Mouse (Mus musculus) spleen, adult 2 months (tissue): ENCODE measurements around the gene Osbpl3. TPM values are rescaled to one million over a fixed set of nuclear protein-coding genes. Genes with fewer than 3 reads are reported as not detected.
A peak's percentile ranks its signal among the peaks of the same experiment; 100 is the strongest.

Source experiments
- DNase-seq, 2 experiments: peaks; one replicate each; pipeline versions ENCODE4 v3.0.0 to v3.0.0-alpha.2; 2012 to 2021; ENCODE audit warnings: low spot score in 2 of 2, low read depth in 1 of 2
- H3K27ac ChIP-seq: fragments of 200-500 bp; 2 replicates; pipeline ENCODE4 v1.5.1; 2012; ENCODE audit warnings: low read length, inconsistent platforms; ENCODE audit not compliant: insufficient read depth
- H3K27me3 ChIP-seq: fragments of 200-500 bp; 2 replicates; pipeline ENCODE4 v1.6.1; 2012; ENCODE audit warnings: mild to moderate bottlenecking, moderate library complexity, low read length, inconsistent platforms; ENCODE audit not compliant: control insufficient read depth, insufficient read depth
- H3K36me3 ChIP-seq: fragments of 200-500 bp; 2 replicates; pipeline ENCODE4 v1.6.1; 2012; ENCODE audit warnings: mild to moderate bottlenecking, low read length, inconsistent platforms; ENCODE audit not compliant: control insufficient read depth, insufficient read depth
- H3K4me1 ChIP-seq: fragments of 200-500 bp; 2 replicates; pipeline ENCODE4 v1.6.1; 2011; ENCODE audit warnings: inconsistent platforms; ENCODE audit not compliant: control insufficient read depth, insufficient read depth, insufficient read length
- H3K4me3 ChIP-seq: fragments of 200-500 bp; 2 replicates; pipeline ENCODE4 v1.5.1; 2011; ENCODE audit warnings: mild to moderate bottlenecking, inconsistent platforms; ENCODE audit not compliant: insufficient read depth, insufficient read length; ENCODE audit errors: extremely low read depth
- CTCF ChIP-seq: fragments of 200-500 bp; IDR thresholded peaks from 2 replicates; pipeline ENCODE4 v1.5.1; 2011; ENCODE audit warnings: mild to moderate bottlenecking, inconsistent platforms; ENCODE audit not compliant: insufficient read depth, insufficient read length, insufficient replicate concordance; ENCODE audit errors: extremely low read depth
- POLR2A ChIP-seq: fragments of 200-500 bp; IDR thresholded peaks from 2 replicates; pipeline ENCODE4 v1.6.1; 2011; ENCODE audit warnings: low read depth, low read length, inconsistent platforms
- WGBS: fragments of 180-500 bp; shearing (Covaris S2); methylation state at CpG from one replicate; pipeline ENCODE4 v1.1.7; 2018; 5-methylcytosine and 5-hydroxymethylcytosine counted together
- polyA plus RNA-seq: library from polyadenylated mRNA; depleted of rRNA; stranded (reverse); fragments of >200 nt; gene quantifications from 2 replicates; pipeline ENCODE4 v1.2.3, GENCODE M21; 2012

Osbpl3 gene
- polyA plus RNA-seq, 1 experiment = 2.8 TPM

DNA sequence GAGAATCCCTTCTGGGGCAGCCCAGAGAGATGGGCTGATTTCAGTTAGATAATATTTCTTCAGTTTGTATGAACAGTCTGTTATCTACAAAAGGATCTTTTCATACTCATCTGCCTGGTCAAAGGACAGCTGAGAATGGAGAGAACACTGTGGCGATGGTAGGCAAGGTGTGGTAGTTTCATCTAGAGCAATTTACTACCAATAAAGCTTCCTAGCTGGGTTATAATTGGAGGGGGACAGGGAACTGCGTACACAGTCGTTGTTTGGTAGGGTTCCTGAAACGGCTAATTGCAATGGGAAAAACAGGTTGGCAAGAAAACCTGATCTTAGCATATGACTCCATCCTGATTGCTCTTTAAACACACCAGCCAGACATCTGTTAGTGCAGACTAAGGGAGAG is 182.1 kb downstream of the Osbpl3 start:
- no peak for DNase-seq
- TF ChIP-seq CTCF (no peak), POLR2A (no peak)
- no peak overlapping the region for H3K4me3 ChIP-seq
- H3K4me1 ChIP-seq = no peaks in the 10 kb centered on the region
- 77% methylated on average over 4 of the region's 4 CpGs for WGBS
- no peak overlapping the region for H3K27ac ChIP-seq
- no peaks in the 10 kb centered on the region for H3K27me3 ChIP-seq
- no peaks in the 10 kb centered on the region for H3K36me3 ChIP-seq

DNA sequence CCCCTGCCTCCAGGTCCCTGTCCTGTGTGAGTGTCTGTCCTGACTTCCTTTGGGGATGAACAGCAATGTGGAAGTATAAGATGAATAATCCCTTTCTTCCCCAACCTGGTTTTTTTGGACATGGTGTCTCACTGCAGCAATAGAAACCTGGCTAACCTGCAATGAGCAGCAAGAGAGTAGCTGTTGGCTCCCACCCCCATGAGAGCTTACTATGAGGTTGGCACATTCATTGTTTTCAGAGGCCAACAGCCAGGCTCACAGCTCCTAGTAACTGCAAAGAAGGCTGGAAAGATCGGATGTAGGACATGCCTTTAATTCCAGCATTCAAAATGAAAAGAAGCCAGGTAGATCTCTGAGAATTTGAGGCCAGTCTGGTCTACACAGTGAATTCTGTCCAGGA is 182.6 kb downstream of the Osbpl3 start:
- no peak overlapping the region for H3K27ac ChIP-seq
- no peak for TF ChIP-seq POLR2A
- no peak for TF ChIP-seq CTCF
- 80% methylated on average over 1 of the region's 1 CpGs for WGBS
- no peaks in the 10 kb centered on the region for H3K27me3 ChIP-seq
- H3K4me3 ChIP-seq = no peak overlapping the region
- DNase-seq = no peak
- H3K36me3 ChIP-seq = no peaks in the 10 kb centered on the region
- no peaks in the 10 kb centered on the region for H3K4me1 ChIP-seq

DNA sequence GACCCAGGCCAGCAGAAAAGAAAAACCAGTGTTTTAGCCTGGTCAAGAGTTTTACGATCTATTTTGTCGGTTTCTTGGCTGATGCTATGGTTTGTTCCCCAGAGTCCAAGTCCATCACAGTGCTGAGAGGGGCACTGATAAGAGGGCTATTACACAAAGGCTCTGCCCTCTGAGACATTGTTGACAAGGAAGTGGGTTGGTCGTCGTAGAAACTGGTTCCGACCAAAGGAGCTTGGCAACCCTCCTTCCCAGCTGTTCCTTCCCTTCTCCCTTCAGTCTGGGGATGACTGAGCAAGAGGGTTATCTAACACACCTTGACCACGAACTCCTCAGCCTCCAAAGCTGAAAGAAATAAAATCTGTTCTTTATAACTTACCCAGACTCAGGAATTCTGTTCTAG is 192.3 kb downstream of the Osbpl3 start, which contains the start of gene Gsdme:
Gene Gsdme (minus strand): TSS at position 193 of the 400 bp plus-strand sequence.
- Histone ChIP-seq H3K4me1 (peaks cover 3% of the 10 kb centered on the region; the same call in 1 of the 2 replicates), H3K27ac (no peak within 1 kb of the TSS), H3K36me3 (no peaks in the 10 kb centered on the region), H3K4me3 (no peak within 1 kb of the TSS), H3K27me3 (0 out of 2 replicates have a peak, but pooled peaks cover 3% of the 10 kb centered on the region)
- DNase-seq = no peak
- WGBS = 55% methylated on average over 6 of the region's 6 CpGs
- TF ChIP-seq POLR2A (no peak), CTCF (no peak)

DNA sequence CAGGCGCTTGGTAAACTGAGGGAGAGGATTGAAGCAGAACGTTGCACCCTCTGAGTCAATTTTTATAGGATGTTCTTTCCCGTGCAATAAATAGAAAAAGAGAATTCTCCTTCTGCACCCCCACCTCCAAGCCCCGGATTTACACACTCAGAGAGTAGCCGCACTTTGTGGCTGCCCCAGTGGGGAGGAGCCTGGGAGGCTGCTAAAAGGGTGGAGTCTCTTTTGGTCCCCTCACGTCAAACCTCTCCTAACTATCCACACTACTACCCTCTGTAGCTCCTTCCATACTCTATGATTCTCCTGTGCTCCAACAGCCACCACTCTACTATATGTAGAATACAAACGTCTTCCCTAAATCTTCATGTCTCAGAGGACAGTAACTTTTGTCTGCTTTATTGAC is 193.7 kb downstream of the Osbpl3 start:
- no peak overlapping the region for H3K27ac ChIP-seq
- H3K4me3 ChIP-seq = no peak overlapping the region
- DNase-seq = no peak
- H3K36me3 ChIP-seq = no peaks in the 10 kb centered on the region
- 25% methylated on average over 7 of the region's 7 CpGs for WGBS
- peaks cover 3% of the 10 kb centered on the region; the same call in 1 of the 2 replicates for H3K4me1 ChIP-seq
- 0 out of 2 replicates have a peak, but pooled peaks cover 3% of the 10 kb centered on the region for H3K27me3 ChIP-seq
- TF ChIP-seq CTCF = no peak
- no peak for TF ChIP-seq POLR2A

DNA sequence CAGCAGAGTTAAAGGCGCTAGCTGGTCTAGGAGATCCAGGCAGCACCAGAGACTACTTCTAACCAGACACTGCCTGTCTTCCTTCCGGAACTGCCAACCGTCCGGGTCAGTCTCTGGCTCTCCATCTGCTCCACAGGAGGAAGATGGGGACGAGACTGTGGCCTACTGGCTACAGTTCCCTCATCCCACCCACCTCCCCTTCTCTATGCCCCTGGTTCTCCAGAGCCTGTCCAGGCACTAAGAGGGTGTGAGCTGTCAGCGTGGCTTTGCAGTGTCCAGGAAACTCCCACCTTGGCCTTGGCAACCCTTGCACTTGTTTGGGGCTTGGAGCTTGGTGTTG is 194.1 kb downstream of the Osbpl3 start:
- TF ChIP-seq POLR2A (no peak), CTCF (no peak)
- H3K4me1 ChIP-seq = peaks cover 3% of the 10 kb centered on the region; the same call in 1 of the 2 replicates
- H3K4me3 ChIP-seq = peak overlapping the region; percentile 48
- no peaks in the 10 kb centered on the region for H3K36me3 ChIP-seq
- 2% methylated on average over 6 of the region's 6 CpGs for WGBS
- DNase-seq = no peak
- H3K27me3 ChIP-seq = 0 out of 2 replicates have a peak, but pooled peaks cover 3% of the 10 kb centered on the region
- H3K27ac ChIP-seq = no peak overlapping the region

DNA sequence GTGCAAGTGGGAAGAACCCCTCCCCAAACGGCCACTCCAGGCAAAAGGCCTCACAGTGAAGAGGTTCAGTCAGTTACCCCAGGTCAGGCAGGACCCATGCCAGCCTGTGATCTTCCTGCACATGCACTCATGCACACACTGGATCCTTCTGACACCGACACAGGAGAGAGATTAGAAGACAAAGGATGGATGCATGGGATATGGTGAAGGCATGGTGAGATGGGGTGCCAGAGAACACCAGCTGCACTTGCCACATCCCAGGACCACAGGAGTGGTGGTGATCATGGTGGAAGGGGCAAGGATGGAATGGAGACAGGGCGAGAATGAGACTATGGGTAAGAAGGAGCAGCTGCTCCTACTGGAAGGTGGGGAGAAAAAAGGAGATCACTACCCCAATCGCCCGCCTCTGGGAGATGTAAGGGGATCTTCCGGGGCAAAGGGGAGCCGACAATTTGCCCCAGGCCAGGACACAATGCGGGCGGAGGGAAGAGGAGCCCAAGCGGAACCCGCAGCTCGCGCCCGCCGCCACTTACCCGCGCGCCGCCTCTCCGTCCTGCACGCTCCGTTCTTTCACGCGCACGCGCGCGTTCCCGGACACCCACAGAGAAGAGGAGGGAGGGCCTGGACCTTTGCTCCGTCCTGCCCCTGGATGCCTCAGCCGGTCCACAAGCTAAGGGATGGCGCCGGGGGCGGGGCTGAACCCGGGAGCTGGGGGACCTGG is 194.6 kb downstream of the Osbpl3 start:
- Histone ChIP-seq H3K36me3 (no peaks in the 10 kb centered on the region), H3K4me3 (peak overlapping the region; percentile 48), H3K4me1 (peaks cover 3% of the 10 kb centered on the region; the same call in 1 of the 2 replicates), H3K27me3 (0 out of 2 replicates have a peak, but pooled peaks cover 3% of the 10 kb centered on the region), H3K27ac (no peak overlapping the region)
- peak in 1 of 2 experiments; percentile 35 for DNase-seq
- TF ChIP-seq CTCF = no peak
- TF ChIP-seq POLR2A = no peak
- 4% methylated on average over 35 of the region's 35 CpGs for WGBS

DNA sequence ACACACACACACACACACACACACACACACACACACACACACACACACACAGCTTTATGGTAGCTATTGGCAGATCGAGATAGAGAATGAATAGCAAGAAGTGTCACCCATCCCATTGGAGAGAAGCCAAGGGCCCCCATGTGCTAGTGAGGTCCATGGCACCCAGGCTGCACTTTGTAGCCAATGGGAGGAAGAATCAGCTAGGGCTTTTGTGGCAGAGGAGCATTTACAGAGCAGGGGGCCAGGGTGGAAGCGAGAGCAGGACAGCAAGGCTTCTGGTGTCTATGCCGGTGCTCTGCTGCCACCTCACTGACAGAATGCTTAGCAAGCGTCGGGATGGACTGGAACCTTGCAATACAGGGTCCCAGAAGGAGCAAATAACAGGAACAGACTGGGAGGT is 200.6 kb downstream of the Osbpl3 start:
- no peak for DNase-seq
- no peak overlapping the region for H3K27ac ChIP-seq
- H3K4me3 ChIP-seq = no peak overlapping the region
- H3K36me3 ChIP-seq = no peaks in the 10 kb centered on the region
- H3K27me3 ChIP-seq = no peaks in the 10 kb centered on the region
- 58% methylated on average over 5 of the region's 5 CpGs for WGBS
- H3K4me1 ChIP-seq = no peaks in the 10 kb centered on the region; the same call in 1 of the 2 replicates
- no peak for TF ChIP-seq POLR2A
- no peak for TF ChIP-seq CTCF
